20 mouse cellular contexts compared by ENCODE assay signal in the genomic region with DNA sequence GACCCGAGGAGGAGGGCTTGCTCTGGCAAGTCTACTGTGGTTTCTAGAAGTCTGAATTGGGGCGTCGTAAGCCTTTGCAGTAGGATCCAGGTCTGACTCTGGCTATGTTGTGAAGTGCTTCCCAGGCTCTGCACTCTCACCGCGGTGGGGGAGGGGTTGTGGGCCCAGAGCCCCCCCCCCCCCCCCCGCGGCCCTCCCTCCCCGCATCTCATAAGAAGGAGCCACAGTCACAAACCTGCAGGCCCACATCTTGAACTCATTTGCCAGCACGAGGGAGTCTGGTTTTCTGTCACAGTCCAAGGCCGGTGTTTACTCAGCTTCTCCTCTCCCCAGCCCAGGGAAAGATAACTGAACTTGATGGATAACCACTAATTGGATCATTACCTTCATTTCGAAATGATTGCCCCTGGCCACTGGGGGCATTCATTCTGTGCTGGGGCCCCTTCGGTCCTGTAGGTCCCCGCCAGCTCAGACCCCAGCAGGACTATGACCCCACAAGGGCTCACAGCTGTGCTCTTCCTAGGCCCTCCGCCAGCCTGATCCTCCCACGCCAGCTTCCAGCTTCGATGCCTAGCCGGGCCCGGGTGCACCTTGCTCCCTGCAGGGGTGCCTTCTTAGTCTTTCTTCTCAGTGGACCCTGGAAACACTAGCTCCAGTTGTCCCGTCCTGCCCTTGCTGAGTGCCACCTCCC. TPM values are rescaled to one million over a fixed set of nuclear protein-coding genes. Genes with fewer than 3 reads are reported as not detected.
DNase-seq lines count a peak whose midpoint lies in the region; ATAC-seq and TF ChIP-seq lines count a peak whose summit lies in the region.
"Had no signal": no experiment of that assay in that cellular context is flagged by ENCODE, and none has a peak within 500 bp of the region (broad histone marks: within the 10 kb centered on the region; RNA-seq: fewer than 3 reads in every experiment).

No protein-coding gene starts in this region.

- no peak overlapping the region for H3K27ac ChIP-seq in hindbrain, postnatal 0 days
- no peak overlapping the region for H3K27ac ChIP-seq in hindbrain, embryonic 16.5 days (ENCODE audit: low read depth, low read length)
- H3K27ac ChIP-seq in midbrain, embryonic 11.5 days (ENCODE audit: low read depth, low read length), result no peak overlapping the region
- no peak overlapping the region for H3K27ac ChIP-seq in midbrain, embryonic 16.5 days (ENCODE audit: low read length)
- H3K27ac ChIP-seq: limb, embryonic 15.5 days; macrophage had no signal

- WGBS in hindbrain, postnatal 0 days, result 51% methylated on average over 18 of the region's 19 CpGs
- 48% methylated on average over 14 of the region's 19 CpGs for WGBS in hindbrain, embryonic 16.5 days
- 70% methylated on average over 17 of the region's 19 CpGs for WGBS in midbrain, embryonic 11.5 days
- WGBS in midbrain, embryonic 16.5 days, result 62% methylated on average over 16 of the region's 19 CpGs

- no peak overlapping the region for H3K4me2 ChIP-seq in hindbrain, postnatal 0 days (ENCODE audit: low read depth, low read length)
- no peak overlapping the region for H3K4me2 ChIP-seq in hindbrain, embryonic 16.5 days (ENCODE audit: low read length)
- H3K4me2 ChIP-seq in midbrain, embryonic 11.5 days, result no peak overlapping the region
- no peak overlapping the region for H3K4me2 ChIP-seq in midbrain, embryonic 16.5 days (ENCODE audit: low read length)
- H3K4me2 ChIP-seq: limb, embryonic 15.5 days had no signal

- H3K9ac ChIP-seq in hindbrain, postnatal 0 days (replicated peaks; ENCODE audit: low read length), result no peak overlapping the region
- H3K9ac ChIP-seq in hindbrain, embryonic 16.5 days (ENCODE audit: low read depth, low read length), result no peak overlapping the region
- no peak overlapping the region for H3K9ac ChIP-seq in midbrain, embryonic 11.5 days (ENCODE audit: low read length)
- H3K9ac ChIP-seq in midbrain, embryonic 16.5 days (ENCODE audit: low read depth, low read length), result no peak overlapping the region
- H3K9ac ChIP-seq: limb, embryonic 15.5 days had no signal

- no peak overlapping the region for H3K4me3 ChIP-seq in hindbrain, postnatal 0 days (ENCODE audit: low read length)
- no peak overlapping the region for H3K4me3 ChIP-seq in hindbrain, embryonic 16.5 days (ENCODE audit: low read length)
- H3K4me3 ChIP-seq in midbrain, embryonic 11.5 days (ENCODE audit: low read depth, low read length), result no peak overlapping the region
- no peak overlapping the region for H3K4me3 ChIP-seq in midbrain, embryonic 16.5 days (ENCODE audit: low read depth, low read length)
- H3K4me3 ChIP-seq: limb, embryonic 15.5 days had no signal

- no peaks in the 10 kb centered on the region for H3K9me3 ChIP-seq in hindbrain, postnatal 0 days (ENCODE audit: low read length)
- H3K9me3 ChIP-seq in hindbrain, embryonic 16.5 days (ENCODE audit: control insufficient read depth, low read length), result no peaks in the 10 kb centered on the region
- H3K9me3 ChIP-seq in midbrain, embryonic 11.5 days (ENCODE audit: control insufficient read depth, low read length), result no peaks in the 10 kb centered on the region
- H3K9me3 ChIP-seq in midbrain, embryonic 16.5 days (replicated peaks; ENCODE audit: control insufficient read depth, low read length, poor library complexity, severe bottlenecking), result no peaks in the 10 kb centered on the region
- H3K9me3 ChIP-seq: limb, embryonic 15.5 days had no signal

- no peak for TF ChIP-seq CTCF in hindbrain, postnatal 0 days (IDR thresholded peaks at IDR 0.05; ENCODE audit: low read depth)

- H3K36me3 ChIP-seq in hindbrain, postnatal 0 days (ENCODE audit: insufficient read depth, low read length), result no peaks in the 10 kb centered on the region
- no peaks in the 10 kb centered on the region for H3K36me3 ChIP-seq in hindbrain, embryonic 16.5 days (ENCODE audit: control insufficient read depth, insufficient read depth, low read length)
- no peaks in the 10 kb centered on the region for H3K36me3 ChIP-seq in midbrain, embryonic 11.5 days (ENCODE audit: control insufficient read depth, insufficient read depth, low read length)
- H3K36me3 ChIP-seq in midbrain, embryonic 16.5 days (ENCODE audit: control insufficient read depth, insufficient read depth, low read length), result no peaks in the 10 kb centered on the region
- H3K36me3 ChIP-seq: limb, embryonic 15.5 days had no signal

- no peaks in the 10 kb centered on the region for H3K27me3 ChIP-seq in hindbrain, postnatal 0 days (ENCODE audit: insufficient read depth, low read length)
- no peaks in the 10 kb centered on the region for H3K27me3 ChIP-seq in hindbrain, embryonic 16.5 days (replicated peaks; ENCODE audit: control insufficient read depth, insufficient read depth, low read length)
- H3K27me3 ChIP-seq in midbrain, embryonic 11.5 days (ENCODE audit: control insufficient read depth, insufficient read depth, low read length), result no peaks in the 10 kb centered on the region
- H3K27me3 ChIP-seq in midbrain, embryonic 16.5 days (ENCODE audit: control insufficient read depth, insufficient read depth, low read depth, low read length), result no peaks in the 10 kb centered on the region
- H3K27me3 ChIP-seq: limb, embryonic 15.5 days had no signal

- 0 out of 2 replicates have a peak, but pooled peaks have one; percentile 15 for ATAC-seq in hindbrain, postnatal 0 days
- no peak for ATAC-seq in hindbrain, embryonic 16.5 days
- no peak for ATAC-seq in midbrain, embryonic 11.5 days (ENCODE audit: low FRiP score)
- ATAC-seq in midbrain, embryonic 16.5 days, result no peak
- no peak for ATAC-seq in megakaryocyte, adult 5-6 weeks (ENCODE audit: poor library complexity, severe bottlenecking)
- ATAC-seq: Patski had no signal

- no peak for DNase-seq in hindbrain, postnatal 0 days (ENCODE audit: low spot score)
- DNase-seq in midbrain, embryonic 11.5 days (ENCODE audit: low spot score, missing footprints), result peak; percentile 81
- peak; percentile 86 for DNase-seq in forelimb bud, embryonic 11.5 days (ENCODE audit: low read depth, low spot score)
- DNase-seq in retina, postnatal 1 day, result peak; percentile 10
- no peak for DNase-seq in urinary bladder, postnatal 36 days (ENCODE audit: low spot score in 2 of 2)
- DNase-seq: B cell, adult 2 months; cerebellum, adult 11 months; layer of hippocampus, postnatal 36 days; lung, adult 18-20 months; right cerebral cortex, adult 18-20 months had no signal

- no peaks in the 10 kb centered on the region for H3K4me1 ChIP-seq in hindbrain, postnatal 0 days (ENCODE audit: insufficient read depth, low read length)
- H3K4me1 ChIP-seq in hindbrain, embryonic 16.5 days (ENCODE audit: control insufficient read depth, insufficient read depth, low read depth, low read length), result no peaks in the 10 kb centered on the region
- H3K4me1 ChIP-seq in midbrain, embryonic 11.5 days (ENCODE audit: control insufficient read depth, insufficient read depth, low read length), result no peaks in the 10 kb centered on the region
- no peaks in the 10 kb centered on the region for H3K4me1 ChIP-seq in midbrain, embryonic 16.5 days (ENCODE audit: control insufficient read depth, insufficient read depth, low read length)

RNA-seq across cellular contexts. Expression of a gene that starts 49.2 kb away (rescaled TPM):
- total RNA-seq in hindbrain, postnatal 0 days (2014; rRNA removed), result 0.42 and 1.2 TPM in 2 replicates
- 0.51 and 0.93 TPM in 2 replicates for polyA plus RNA-seq in hindbrain, postnatal 0 days (2015; fragmentation: Nextera tagmentation; extraction: Ambion mirVana)
- 0.36 and 0.51 TPM in 2 replicates for polyA plus RNA-seq in hindbrain, embryonic 16.5 days (2015; fragmentation: Nextera tagmentation; extraction: Ambion mirVana)
- polyA plus RNA-seq in midbrain, embryonic 11.5 days (2014; fragmentation: Nextera tagmentation; extraction: Ambion mirVana), result 5.6 and 6.7 TPM in 2 replicates
- polyA plus RNA-seq in midbrain, embryonic 16.5 days (2015; fragmentation: Nextera tagmentation; extraction: Ambion mirVana), result 0.16 and 0.33 TPM in 2 replicates
- not detected in 2 replicates for total RNA-seq in megakaryocyte, adult 5-6 weeks (2015)
- total RNA-seq in megakaryocyte, adult 5-6 weeks (2017), result not detected in 2 replicates
- total RNA-seq: adrenal gland, adult 18-20 months; granulocyte monocyte progenitor cell, adult 5-6 weeks; hematopoietic stem cell, adult 5-6 weeks had no signal
- polyA plus RNA-seq: macrophage; neural tube, embryonic 14.5 days; Patski had no signal

Comparison
In these comparisons a context has a peak if more than half of its experiments do, and no peak if none do; other contexts are left out.
1. DNase-seq: peak in midbrain, embryonic 11.5 days (single experiment), forelimb bud, embryonic 11.5 days (single experiment) and retina, postnatal 1 day (single experiment); none in hindbrain, postnatal 0 days (single experiment) and urinary bladder, postnatal 36 days (0 of 2).